Mouse (Mus musculus) CH12F3 (cell line): ENCODE results near the gene V1rd19.
"Not testable (repeated sequence)": the region's sequence is repeated elsewhere in the genome, so short reads cannot be mapped to it uniquely, and the experiment has no call there.

Experiments
- in situ Hi-C: fragments of 300-500 bp; cut with MboI; formaldehyde crosslinking; loops from 2 replicates; pipeline ENCODE4 v1.14.3; 2020; ENCODE audit warnings: low sequenced_read_pairs

The V1rd19 gene

GRCm38 (mm10) chr7:24001391-24001790 is at the start of gene V1rd19:
V1rd19 (plus strand) TSS chr7:24001691.
- in situ Hi-C loops = no loop called here

DNA sequence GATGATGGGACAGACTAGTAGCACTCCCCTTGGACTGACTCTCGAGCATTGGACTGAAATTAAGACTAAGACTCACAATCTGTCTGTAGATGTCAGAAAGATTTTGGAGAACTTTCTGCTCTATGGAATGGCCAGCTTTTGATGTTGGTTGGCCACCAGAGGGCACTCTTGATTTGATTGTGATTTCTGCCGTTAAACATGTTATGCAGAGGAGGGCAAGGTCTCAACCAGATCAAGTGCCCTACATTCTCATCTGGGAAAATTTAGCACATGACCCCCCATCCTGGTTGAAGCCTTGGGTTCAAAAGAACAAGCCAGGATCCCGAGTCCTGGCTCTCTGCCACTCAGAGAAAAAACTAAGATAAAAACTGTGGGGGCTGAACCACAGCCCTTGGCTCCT is 33.4 kb upstream of the V1rd19 start:
- in situ Hi-C loops = not testable (repeated sequence)

DNA sequence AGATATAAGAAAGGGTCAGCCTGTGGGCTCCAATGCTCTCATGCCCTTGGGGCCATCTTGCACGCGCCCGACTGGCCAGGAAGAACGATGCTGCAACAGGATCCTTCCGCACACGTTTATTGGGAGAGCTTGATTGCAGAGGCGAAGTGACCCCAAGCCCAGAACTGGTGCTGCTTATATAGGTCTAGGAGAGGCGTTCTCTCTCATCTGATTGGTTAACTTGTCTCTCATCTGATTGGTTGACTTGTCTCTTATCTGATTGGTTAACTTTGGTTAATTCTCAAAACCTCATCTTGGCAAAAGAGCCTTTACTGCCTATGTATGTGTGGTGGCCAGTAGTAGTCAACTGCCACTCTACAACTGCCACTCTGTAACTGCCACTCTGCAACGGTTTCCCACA is 27.2 kb upstream of the V1rd19 start, which contains the start of gene Vmn1r181:
Vmn1r181 (plus strand) TSS at position 301 of the 400 bp plus-strand sequence.
- in situ Hi-C loops = not testable (repeated sequence)

DNA sequence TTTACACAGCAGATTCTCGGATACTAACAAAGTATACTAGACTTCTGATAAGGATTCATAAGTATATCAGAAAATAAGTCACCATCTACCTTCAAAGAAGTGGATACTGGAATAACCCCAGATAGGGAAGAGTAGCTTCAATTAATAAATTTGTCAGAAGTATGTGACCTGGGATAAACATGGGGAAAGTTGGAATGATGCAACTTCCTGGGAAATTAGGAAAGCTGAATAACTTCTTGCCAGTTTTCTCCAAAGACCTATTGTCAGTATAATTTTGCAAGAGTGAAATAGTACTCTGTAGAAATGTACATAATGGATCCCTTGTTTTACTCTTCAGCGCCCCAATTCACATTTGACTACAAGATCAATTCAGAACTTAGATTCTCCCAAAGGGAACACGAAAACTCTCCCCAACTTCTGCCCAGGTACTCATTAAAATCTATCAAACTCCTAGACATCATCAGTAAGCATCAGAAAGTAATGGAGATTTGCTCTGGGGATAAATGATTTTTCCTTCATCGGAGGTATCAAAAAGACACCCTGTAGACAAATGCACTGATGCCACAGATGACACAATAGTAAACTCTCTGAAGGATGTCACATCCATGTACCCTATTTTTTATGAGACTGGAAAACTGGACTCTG is 51.3 kb downstream of the V1rd19 start, which contains the start of gene Vmn1r183:
Vmn1r183 (plus strand) TSS at position 595 of the 645 bp plus-strand sequence.
- in situ Hi-C loops = no loop called here
